Mouse (Mus musculus): Measurements from ENCODE around the gene Cadm4.

Gene Cadm4

DNA sequence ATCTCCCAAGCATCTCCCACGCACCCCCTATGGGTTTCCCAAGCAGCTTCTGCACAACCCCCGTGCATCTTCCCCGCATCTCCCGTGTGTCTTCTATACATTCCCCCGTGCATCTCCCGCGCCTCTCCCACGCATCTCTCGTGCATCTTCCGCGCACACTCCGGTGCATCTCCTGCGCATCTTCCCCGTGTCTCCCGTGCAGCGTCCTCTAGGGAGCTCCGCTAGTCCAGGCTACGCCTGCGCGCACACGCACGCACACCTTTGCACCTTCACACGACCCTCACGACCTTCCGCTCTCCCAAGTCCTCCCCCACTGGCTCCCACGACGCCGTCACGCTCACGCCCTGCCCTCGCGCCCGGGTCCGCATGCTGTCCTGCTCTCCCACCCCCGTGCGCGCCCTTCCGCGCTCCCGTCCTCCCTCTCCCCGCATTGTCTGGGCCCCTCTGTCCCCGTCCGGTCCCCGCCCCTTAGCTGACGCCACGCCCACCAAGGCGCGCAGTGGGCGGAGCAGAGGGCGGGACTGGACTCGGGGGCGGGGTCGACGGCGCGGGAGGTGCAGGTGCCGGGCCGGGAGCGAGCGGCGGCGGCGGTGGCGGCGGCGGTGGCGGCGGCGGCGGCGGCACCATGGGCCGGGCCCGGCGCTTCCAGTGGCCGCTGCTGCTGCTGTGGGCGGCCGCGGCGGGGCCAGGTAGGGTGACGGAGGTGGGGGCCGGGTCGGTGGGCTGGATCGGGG lies at the start of gene Cadm4:
Gene Cadm4 (plus strand): TSS at position 550 of the 734 bp plus-strand sequence.
- DNase-seq: peak; percentile 80

DNA sequence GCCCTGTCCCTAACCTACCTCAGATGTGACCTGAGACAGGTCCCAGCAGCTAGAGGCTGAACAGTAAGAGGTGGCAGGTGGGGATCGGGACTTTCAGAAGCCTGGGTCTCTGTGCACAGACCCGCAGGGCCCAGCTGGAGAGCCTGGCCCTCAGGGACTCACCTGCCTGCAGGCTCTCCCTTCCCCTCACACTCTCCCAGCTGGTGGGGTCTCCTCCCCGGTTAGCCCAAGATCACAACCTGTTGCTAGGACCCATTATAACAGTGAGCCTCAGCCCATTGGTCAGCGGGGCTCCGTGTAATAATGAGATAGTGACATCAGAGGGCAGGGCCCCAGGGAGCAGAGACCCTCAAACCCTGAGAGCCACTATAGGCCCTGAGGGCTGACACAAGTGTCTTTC lies 46.5 kb upstream of the Cadm4 start:
- no peak for DNase-seq

DNA sequence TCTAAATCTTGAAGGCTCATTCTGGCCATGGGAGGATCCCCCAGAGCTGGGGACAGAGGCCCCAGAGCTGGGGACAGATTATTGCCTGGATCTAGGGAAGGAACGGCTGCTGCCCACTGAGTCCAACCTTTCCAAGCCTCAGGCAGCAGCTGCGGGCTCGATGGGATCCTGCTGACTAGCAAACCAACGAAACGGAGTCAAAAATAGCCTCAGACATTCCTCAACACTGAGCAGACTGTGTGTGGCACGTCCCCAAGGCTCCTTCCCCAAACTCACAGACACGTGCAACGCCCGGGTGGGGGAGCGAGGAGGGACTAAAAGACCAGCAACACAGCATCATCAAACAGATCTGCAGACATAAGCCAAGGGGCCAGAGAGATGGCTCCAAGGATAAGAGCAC lies 43.8 kb upstream of the Cadm4 start:
- no peak for DNase-seq

- DNase-seq: no peak
Observed at GRCm38 (mm10) chr7:24439191-24439590, 42.6 kb upstream of the Cadm4 start.

DNA sequence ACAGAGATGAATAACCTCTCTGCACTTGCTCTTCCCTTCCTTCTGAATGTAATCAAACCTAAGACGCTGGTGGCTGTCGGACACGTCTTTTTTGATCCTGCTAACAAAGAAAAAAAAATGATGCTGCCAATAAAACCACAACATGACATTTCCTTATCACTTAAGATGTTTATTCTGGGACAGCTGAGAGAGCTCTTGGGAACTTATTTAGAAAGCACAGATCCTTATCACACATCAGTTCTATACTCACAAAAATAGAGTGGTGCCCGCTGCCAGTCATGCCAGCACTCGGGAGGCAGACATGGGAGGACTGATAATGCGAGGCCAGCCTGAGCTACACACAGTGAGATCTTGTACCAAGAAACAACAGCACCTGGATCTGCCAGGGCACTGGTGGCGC lies 41.9 kb upstream of the Cadm4 start:
- DNase-seq: no peak

DNA sequence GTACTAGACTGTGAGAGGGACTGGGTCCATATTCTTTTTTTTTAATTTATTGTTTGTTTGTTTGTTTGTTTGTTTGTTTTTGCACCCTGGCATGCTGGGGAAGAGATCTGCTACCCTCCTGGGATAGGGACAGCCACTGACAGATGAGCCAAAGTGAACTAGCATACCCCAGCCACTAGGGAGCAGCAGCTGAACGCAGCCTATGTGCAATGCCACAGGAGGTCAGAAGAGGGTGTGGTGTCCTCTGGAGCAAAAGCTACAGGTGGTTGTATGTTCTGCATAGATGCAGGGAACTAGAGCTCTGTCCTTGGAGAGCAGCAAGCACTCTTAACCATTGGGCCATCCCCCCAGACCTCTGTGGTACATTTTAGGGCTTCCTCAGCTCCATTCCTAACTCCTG lies 40.0 kb upstream of the Cadm4 start:
- peak; percentile 78 for DNase-seq

DNA sequence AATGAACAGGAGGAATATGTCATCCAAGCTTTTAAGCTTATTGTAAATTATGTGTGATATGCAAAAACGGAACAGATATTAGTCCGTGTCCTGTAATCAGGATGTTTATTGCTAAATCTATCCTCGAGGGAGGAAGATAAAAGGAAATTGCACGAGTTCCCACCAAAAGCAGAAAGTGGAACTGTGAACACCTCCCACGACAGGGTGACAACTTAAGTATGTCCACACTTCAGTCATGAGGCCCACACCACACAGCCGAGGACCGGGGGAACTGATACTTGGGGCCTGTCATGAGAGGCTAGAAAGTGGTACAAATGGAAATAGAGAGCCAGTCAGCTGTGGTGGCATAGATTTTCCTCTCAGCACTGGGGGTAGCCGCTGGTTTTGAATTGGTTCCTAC lies 39.5 kb upstream of the Cadm4 start:
- DNase-seq: no peak

DNA sequence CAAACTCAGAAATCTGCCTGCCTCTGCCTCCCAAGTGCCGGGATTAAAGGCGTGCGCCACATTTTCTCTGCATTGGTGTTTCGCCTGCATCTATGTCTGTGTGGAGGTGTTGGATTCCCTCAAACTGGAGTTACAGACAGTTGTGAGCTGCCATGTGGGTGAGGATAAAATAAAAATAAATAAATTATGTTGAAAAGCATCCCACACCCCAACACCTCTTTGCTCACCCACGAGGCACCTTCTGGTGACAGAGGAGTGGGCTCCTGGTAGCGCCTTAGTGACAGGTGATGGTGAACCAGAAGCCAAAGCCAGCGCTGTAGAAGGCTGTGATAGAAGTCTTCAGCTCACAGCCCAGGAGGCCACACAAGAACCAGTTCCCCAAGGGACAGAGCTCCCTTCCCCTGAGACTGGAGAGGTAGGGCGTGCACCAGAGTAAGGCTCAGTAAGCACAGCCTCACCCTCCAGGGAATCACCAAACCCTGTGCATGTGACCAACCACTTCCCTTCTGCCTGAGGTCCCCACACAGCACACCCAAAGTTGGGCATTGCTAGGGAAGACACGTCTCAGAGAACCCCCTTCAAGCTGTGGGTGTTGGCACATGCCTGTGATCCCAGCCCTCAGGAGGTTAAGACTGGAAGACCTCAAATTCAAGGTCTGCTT lies 36.4 kb upstream of the Cadm4 start:
- DNase-seq: peak; percentile 36

DNA sequence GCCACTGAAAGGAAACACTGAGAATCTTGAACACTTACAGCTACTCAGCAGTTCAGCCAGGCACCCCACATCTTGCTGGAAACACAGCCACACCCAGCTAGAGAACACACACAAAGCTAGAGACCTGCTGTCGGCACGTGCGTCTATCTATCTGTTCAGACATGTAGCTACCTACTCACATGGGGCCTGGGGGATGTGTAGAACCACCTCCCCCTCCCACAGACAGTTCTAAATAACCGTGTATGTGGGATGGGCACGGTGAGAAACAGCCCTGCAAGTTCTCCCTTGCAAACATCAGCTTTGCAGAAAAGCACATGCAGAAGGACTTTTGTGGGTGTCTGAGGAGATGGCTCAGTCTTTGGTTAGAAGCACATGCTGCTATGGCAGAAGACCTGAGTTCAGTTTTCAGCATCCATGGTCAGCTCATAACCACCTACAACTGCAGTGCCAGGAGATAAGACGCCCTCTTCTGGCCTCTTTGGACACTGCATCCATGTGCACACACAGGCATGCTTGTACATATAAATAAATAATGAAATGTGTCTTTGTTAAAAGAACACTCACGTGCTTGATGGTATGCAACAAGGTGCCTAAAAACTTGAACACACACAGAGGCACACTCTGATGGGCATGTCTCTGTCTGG lies 35.0 kb upstream of the Cadm4 start:
- no peak for DNase-seq

- no peak for DNase-seq
Observed at GRCm38 (mm10) chr7:24448782-24449517, 32.9 kb upstream of the Cadm4 start.

GRCm38 (mm10) chr7:24450585-24451017 lies 31.2 kb upstream of the Cadm4 start:
- DNase-seq: no peak

DNA sequence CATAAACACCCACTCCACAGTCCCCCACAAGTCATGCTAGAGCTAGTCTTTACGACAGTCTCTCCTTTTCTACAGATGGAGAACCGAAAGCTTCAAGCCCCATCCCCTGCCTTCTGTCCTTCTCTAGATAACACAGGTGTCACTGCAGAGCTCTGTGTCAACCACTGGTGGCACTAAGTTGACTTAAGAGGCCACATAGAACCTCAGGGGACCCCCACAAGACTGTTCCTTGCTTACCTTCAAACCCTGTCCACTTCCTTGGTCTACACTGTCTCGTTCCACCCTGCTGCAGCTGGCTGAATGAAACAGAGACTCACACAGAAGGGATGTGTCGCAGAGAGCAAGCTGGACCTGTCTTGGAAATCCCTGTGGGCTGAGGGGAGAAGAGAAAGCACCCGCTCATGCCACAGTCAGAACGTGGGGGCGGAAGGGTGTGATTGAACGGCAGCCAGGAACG lies 29.9 kb upstream of the Cadm4 start, which contains the start of gene Irgc1:
Gene Irgc1 (minus strand): TSS at position 443 of the 457 bp plus-strand sequence.
- no peak for DNase-seq

GRCm38 (mm10) chr7:24454199-24454598 lies 27.6 kb upstream of the Cadm4 start:
- DNase-seq: no peak

DNA sequence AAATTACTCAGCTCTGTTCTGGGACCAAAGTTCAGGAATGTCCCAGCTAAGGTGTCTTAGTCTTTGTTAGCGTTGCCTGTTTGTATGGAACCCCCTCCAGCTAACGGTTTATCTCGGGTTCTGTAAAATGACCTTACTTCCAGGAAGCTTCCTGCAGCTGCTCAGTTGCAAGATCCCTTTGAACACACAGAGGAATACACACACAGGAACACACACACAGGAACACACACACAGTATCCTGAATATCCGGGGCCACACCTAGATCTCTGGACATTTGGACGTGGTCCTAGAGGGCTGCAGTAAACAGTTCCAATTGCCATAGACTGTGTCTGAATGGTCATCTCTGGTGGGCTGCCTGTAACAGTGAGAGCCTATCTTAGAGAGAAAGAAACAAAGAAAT lies 26.1 kb upstream of the Cadm4 start:
- DNase-seq: no peak

- DNase-seq: no peak
Observed at GRCm38 (mm10) chr7:24457726-24458370, 24.0 kb upstream of the Cadm4 start.

- no peak for DNase-seq
Observed at GRCm38 (mm10) chr7:24459440-24459839, 22.4 kb upstream of the Cadm4 start.

GRCm38 (mm10) chr7:24459843-24460242 lies 22.0 kb upstream of the Cadm4 start:
- peak; percentile 45 for DNase-seq

DNA sequence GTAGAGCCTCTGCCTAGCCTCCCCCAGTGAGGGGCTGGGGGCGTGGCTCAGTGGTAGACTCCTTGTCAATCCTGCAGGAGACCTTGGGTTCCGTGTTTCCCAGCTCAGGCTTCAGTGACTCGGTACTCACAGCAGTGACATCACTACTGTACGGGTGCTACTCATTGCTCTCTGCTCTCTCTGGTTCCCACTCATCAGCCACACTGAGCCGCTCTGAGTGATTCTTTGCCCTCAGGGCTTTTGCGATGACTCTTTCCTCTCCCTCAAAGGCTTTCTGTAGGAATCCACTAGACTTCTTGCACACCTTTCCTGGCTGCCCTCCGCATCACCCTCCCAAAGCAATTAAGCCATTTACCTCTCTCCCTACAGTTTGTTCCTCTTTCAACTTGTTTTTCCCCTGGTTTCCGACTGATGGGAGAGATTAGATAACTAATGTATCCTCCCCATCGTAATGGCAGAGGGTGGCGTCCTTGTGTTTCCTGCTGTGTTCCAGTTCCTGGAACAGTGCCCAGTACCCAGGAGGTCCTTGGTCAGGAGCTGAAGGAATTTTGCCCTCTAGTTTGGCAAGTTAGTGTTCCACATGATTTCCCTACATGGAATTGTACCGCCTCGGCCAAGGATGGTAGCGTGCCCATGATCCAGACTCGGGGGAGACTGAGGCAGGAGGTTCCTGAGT lies 20.3 kb upstream of the Cadm4 start:
- peak; percentile 70 for DNase-seq

GRCm38 (mm10) chr7:24462388-24463319 lies 19.2 kb upstream of the Cadm4 start, which contains the start of gene Plaur:
Gene Plaur (plus strand): TSS chr7:24462484.
- peak; percentile 54 for DNase-seq

- no peak for DNase-seq
Observed at GRCm38 (mm10) chr7:24466835-24467234, 15.0 kb upstream of the Cadm4 start.

DNA sequence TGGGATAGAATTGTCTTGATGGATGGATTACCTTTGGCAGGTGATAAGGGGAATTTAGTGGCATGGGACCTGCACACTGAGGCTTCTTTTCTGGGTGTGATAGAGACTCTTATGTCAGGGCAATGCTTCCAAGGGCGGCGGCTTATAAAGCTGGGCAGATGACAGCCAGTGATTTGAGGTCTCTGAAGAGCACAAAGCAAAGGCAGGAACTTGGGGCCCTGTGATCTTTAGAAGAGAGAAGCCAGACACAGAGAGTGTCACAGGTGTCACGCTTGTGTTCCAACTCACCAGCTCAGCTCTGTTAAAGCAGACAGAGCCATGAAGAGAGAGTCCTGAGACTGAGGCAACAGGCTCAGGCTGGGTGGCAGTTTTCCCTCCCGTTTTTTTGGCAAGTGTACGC lies 13.9 kb upstream of the Cadm4 start:
- DNase-seq: no peak
